Mouse (Mus musculus) midbrain, postnatal 0 days (tissue): ENCODE measurements at regions not wholly inside any gene's neighbourhood (a gene's known extent, or its start where the extent isn't known, plus 50 kb on each side); places are given as distances from the start of the nearest gene placed in this dataset.

Experiments used
- ATAC-seq: fragments of 200-750 bp; cut with Nextera tagmentation; 2 replicates; pipeline ENCODE4 v1.8.0; 2017; ENCODE audit warnings: moderate number of reproducible peaks, mild to moderate bottlenecking, moderate TSS enrichment, moderate library complexity; ENCODE audit not compliant: low FRiP score
- DNase-seq: peaks from one replicate; pipeline ENCODE4 v3.0.0-alpha.2; 2015; ENCODE audit warnings: low spot score
- H3K27ac ChIP-seq: fragments of 300-500 bp; sonication (generic); 2 replicates; pipeline ENCODE4 v1.5.1; 2014; ENCODE audit warnings: low read depth, mild to moderate bottlenecking, low read length, mixed read lengths
- H3K27me3 ChIP-seq: fragments of 300-500 bp; sonication (generic); 2 replicates; pipeline ENCODE4 v1.6.1; 2014; ENCODE audit warnings: low read length, control low read depth, mixed read lengths; ENCODE audit not compliant: insufficient read depth
- H3K36me3 ChIP-seq: fragments of 300-500 bp; sonication (generic); 2 replicates; pipeline ENCODE4 v1.6.1; 2014; ENCODE audit warnings: low read length, control low read depth, mixed read lengths; ENCODE audit not compliant: insufficient read depth
- H3K4me1 ChIP-seq: fragments of 300-500 bp; sonication (generic); 2 replicates; pipeline ENCODE4 v1.6.1; 2014; ENCODE audit warnings: mild to moderate bottlenecking, control low read depth, antibody characterized with exemption, low read length, mixed read lengths; ENCODE audit not compliant: insufficient read depth
- H3K4me2 ChIP-seq: fragments of 300-500 bp; sonication (generic); 2 replicates; pipeline ENCODE4 v1.6.1; 2014; ENCODE audit warnings: low read depth, mild to moderate bottlenecking, low read length, mixed read lengths; ENCODE audit not compliant: poor library complexity, severe bottlenecking
- H3K4me3 ChIP-seq: fragments of 300-500 bp; sonication (generic); 2 replicates; pipeline ENCODE4 v1.5.1; 2014; ENCODE audit warnings: low read depth, mild to moderate bottlenecking, low read length, moderate library complexity
- H3K9ac ChIP-seq: fragments of 300-500 bp; sonication (generic); replicated peaks from 2 replicates; pipeline ENCODE4 v1.6.1; 2014; ENCODE audit warnings: mild to moderate bottlenecking, low read length, moderate library complexity, mixed read lengths; ENCODE audit not compliant: poor library complexity, severe bottlenecking
- H3K9me3 ChIP-seq: fragments of 300-500 bp; sonication (generic); 2 replicates; pipeline ENCODE4 v1.6.1; 2016; ENCODE audit warnings: low read length, control low read depth
- CTCF ChIP-seq: IDR thresholded peaks from 2 replicates; pipeline ENCODE4 v1.5.1; 2016; ENCODE audit warnings: antibody characterized with exemption, mild to moderate bottlenecking
- WGBS: fragments of 180-500 bp; shearing (Covaris S2); extraction: QIAGEN DNeasy Blood & Tissue Kit; methylation state at CpG from one replicate; pipeline ENCODE4 v1.1.7; 2014; 5-methylcytosine and 5-hydroxymethylcytosine counted together

GRCm38 (mm10) chr2:180854349-180855004 is 66.3 kb downstream of the Ythdf1 start:
- Histone ChIP-seq H3K4me2 (peak overlapping the region; percentile 32), H3K4me1 (no peaks in the 10 kb centered on the region), H3K9ac (peak overlapping the region; percentile 9; the same call in 1 of the 2 replicates), H3K36me3 (no peaks in the 10 kb centered on the region), H3K4me3 (no peak overlapping the region), H3K27ac (peak overlapping the region; percentile 69), H3K27me3 (no peaks in the 10 kb centered on the region), H3K9me3 (no peaks in the 10 kb centered on the region)
- 7% methylated on average over 8 of the region's 8 CpGs for WGBS
- DNase-seq (no peak), ATAC-seq (peak; percentile 76)
- no peak for TF ChIP-seq CTCF

GRCm38 (mm10) chr2:180847497-180847896 is 70.8 kb upstream of the Bhlhe23 start:
- Histone ChIP-seq H3K4me3 (no peak overlapping the region), H3K27me3 (no peaks in the 10 kb centered on the region), H3K9ac (no peak overlapping the region), H3K27ac (no peak overlapping the region), H3K36me3 (no peaks in the 10 kb centered on the region), H3K9me3 (no peaks in the 10 kb centered on the region), H3K4me2 (no peak overlapping the region), H3K4me1 (no peaks in the 10 kb centered on the region)
- no peak for DNase-seq
- 72% methylated on average over 8 of the region's 8 CpGs for WGBS
- TF ChIP-seq CTCF, result no peak
- no peak for ATAC-seq

GRCm38 (mm10) chr2:180845011-180845410 is 68.3 kb upstream of the Bhlhe23 start:
- no peaks in the 10 kb centered on the region for H3K36me3 ChIP-seq
- no peak overlapping the region for H3K4me3 ChIP-seq
- no peak overlapping the region for H3K27ac ChIP-seq
- H3K9ac ChIP-seq, result no peak overlapping the region
- H3K4me2 ChIP-seq, result no peak overlapping the region
- ATAC-seq (no peak), DNase-seq (no peak)
- no peaks in the 10 kb centered on the region for H3K27me3 ChIP-seq
- no peaks in the 10 kb centered on the region for H3K9me3 ChIP-seq
- WGBS, result 43% methylated on average over 5 of the region's 5 CpGs
- TF ChIP-seq CTCF, result no peak
- H3K4me1 ChIP-seq, result no peaks in the 10 kb centered on the region

GRCm38 (mm10) chr2:180843669-180844068 is 67.0 kb upstream of the Bhlhe23 start:
- DNase-seq (peak; percentile 58), ATAC-seq (no peak)
- TF ChIP-seq CTCF, result peak; percentile 54
- Histone ChIP-seq H3K4me1 (no peaks in the 10 kb centered on the region), H3K9me3 (no peaks in the 10 kb centered on the region), H3K4me3 (no peak overlapping the region), H3K27ac (no peak overlapping the region), H3K36me3 (no peaks in the 10 kb centered on the region), H3K9ac (no peak overlapping the region), H3K27me3 (no peaks in the 10 kb centered on the region), H3K4me2 (no peak overlapping the region)
- 53% methylated on average over 2 of the region's 2 CpGs for WGBS

- Histone ChIP-seq H3K4me2 (no peak overlapping the region), H3K9me3 (no peaks in the 10 kb centered on the region), H3K4me1 (no peaks in the 10 kb centered on the region), H3K27ac (no peak overlapping the region), H3K4me3 (no peak overlapping the region), H3K27me3 (no peaks in the 10 kb centered on the region), H3K9ac (no peak overlapping the region), H3K36me3 (no peaks in the 10 kb centered on the region)
- DNase-seq, result no peak
- 83% methylated on average over 4 of the region's 4 CpGs for WGBS
- no peak for TF ChIP-seq CTCF
- ATAC-seq, result no peak
Measured at GRCm38 (mm10) chr2:180839126-180839525, 62.4 kb upstream of the Bhlhe23 start.

- H3K36me3 ChIP-seq, result no peaks in the 10 kb centered on the region
- TF ChIP-seq CTCF, result no peak
- H3K4me1 ChIP-seq, result no peaks in the 10 kb centered on the region
- WGBS, result 43% methylated on average over 3 of the region's 3 CpGs
- no peak overlapping the region for H3K27ac ChIP-seq
- H3K9me3 ChIP-seq, result no peaks in the 10 kb centered on the region
- H3K9ac ChIP-seq, result no peak overlapping the region
- DNase-seq (no peak), ATAC-seq (no peak)
- H3K27me3 ChIP-seq, result no peaks in the 10 kb centered on the region
- H3K4me3 ChIP-seq, result no peak overlapping the region
- no peak overlapping the region for H3K4me2 ChIP-seq
Measured at GRCm38 (mm10) chr2:180837996-180838395, 61.3 kb upstream of the Bhlhe23 start.
